Mouse (Mus musculus): ENCODE measurements at regions not wholly inside any gene's neighbourhood (a gene's known extent, or its start where the extent isn't known, plus 50 kb on each side); places are given as distances from the start of the nearest gene placed in this dataset.

GRCm38 (mm10) chr8:101956832-101957231 is 828.6 kb downstream of the Cdh11 start:
- ATAC-seq (ENCODE audit: low FRiP score, low read depth) (no peak), DNase-seq (ENCODE audit: low spot score) (no peak)
- no peaks in the 10 kb centered on the region for H3K4me1 ChIP-seq (ENCODE audit: control insufficient read depth, insufficient read depth, low read length)
- H3K27ac ChIP-seq (replicated peaks; ENCODE audit: low read depth, low read length) = no peak overlapping the region
- 89% methylated on average over 2 of the region's 2 CpGs for WGBS
- H3K4me2 ChIP-seq (replicated peaks; ENCODE audit: low read depth, low read length, severe bottlenecking) = no peak overlapping the region
- H3K9ac ChIP-seq (ENCODE audit: low read depth, low read length, severe bottlenecking) = no peak overlapping the region
- no peak for TF ChIP-seq POLR2A (IDR thresholded peaks at IDR 0.05; ENCODE audit: borderline replicate concordance, extremely low read depth, insufficient read depth, insufficient read length)
- no peaks in the 10 kb centered on the region for H3K9me3 ChIP-seq (ENCODE audit: control insufficient read depth, low read length)
- no peak overlapping the region for H3K4me3 ChIP-seq (replicated peaks; ENCODE audit: low read length)
- H3K36me3 ChIP-seq (ENCODE audit: control insufficient read depth, insufficient read depth, low read length) = no peaks in the 10 kb centered on the region
- no peaks in the 10 kb centered on the region for H3K27me3 ChIP-seq (ENCODE audit: control insufficient read depth, insufficient read depth, low read length)

GRCm38 (mm10) chr8:101950599-101950998 is 834.8 kb downstream of the Cdh11 start:
- 54% methylated on average over 2 of the region's 2 CpGs for WGBS
- Histone ChIP-seq H3K9me3 (ENCODE audit: control insufficient read depth, low read length) (no peaks in the 10 kb centered on the region), H3K4me2 (replicated peaks; ENCODE audit: low read depth, low read length, severe bottlenecking) (no peak overlapping the region), H3K4me3 (replicated peaks; ENCODE audit: low read length) (no peak overlapping the region), H3K27ac (replicated peaks; ENCODE audit: low read depth, low read length) (no peak overlapping the region), H3K4me1 (ENCODE audit: control insufficient read depth, insufficient read depth, low read length) (no peaks in the 10 kb centered on the region), H3K36me3 (ENCODE audit: control insufficient read depth, insufficient read depth, low read length) (no peaks in the 10 kb centered on the region), H3K27me3 (ENCODE audit: control insufficient read depth, insufficient read depth, low read length) (no peaks in the 10 kb centered on the region), H3K9ac (ENCODE audit: low read depth, low read length, severe bottlenecking) (no peak overlapping the region)
- ATAC-seq (ENCODE audit: low FRiP score, low read depth) (no peak), DNase-seq (ENCODE audit: low spot score) (peak; percentile 30)
- TF ChIP-seq POLR2A (IDR thresholded peaks at IDR 0.05; ENCODE audit: borderline replicate concordance, extremely low read depth, insufficient read depth, insufficient read length) = no peak

- TF ChIP-seq POLR2A (IDR thresholded peaks at IDR 0.05; ENCODE audit: borderline replicate concordance, extremely low read depth, insufficient read depth, insufficient read length) = no peak
- Histone ChIP-seq H3K4me2 (replicated peaks; ENCODE audit: low read depth, low read length, severe bottlenecking) (no peak overlapping the region), H3K27me3 (ENCODE audit: control insufficient read depth, insufficient read depth, low read length) (no peaks in the 10 kb centered on the region), H3K27ac (replicated peaks; ENCODE audit: low read depth, low read length) (no peak overlapping the region), H3K9me3 (ENCODE audit: control insufficient read depth, low read length) (no peaks in the 10 kb centered on the region), H3K36me3 (ENCODE audit: control insufficient read depth, insufficient read depth, low read length) (no peaks in the 10 kb centered on the region), H3K4me1 (ENCODE audit: control insufficient read depth, insufficient read depth, low read length) (no peaks in the 10 kb centered on the region), H3K9ac (ENCODE audit: low read depth, low read length, severe bottlenecking) (no peak overlapping the region), H3K4me3 (replicated peaks; ENCODE audit: low read length) (no peak overlapping the region)
- ATAC-seq (ENCODE audit: low FRiP score, low read depth) (no peak), DNase-seq (ENCODE audit: low spot score) (no peak)
- 80% methylated on average over 2 of the region's 2 CpGs for WGBS
Observed at GRCm38 (mm10) chr8:101937859-101938258, 847.6 kb downstream of the Cdh11 start.

GRCm38 (mm10) chr8:101913665-101914064 is 871.8 kb downstream of the Cdh11 start:
- Histone ChIP-seq H3K36me3 (ENCODE audit: control insufficient read depth, insufficient read depth, low read length) (no peaks in the 10 kb centered on the region), H3K4me3 (replicated peaks; ENCODE audit: low read length) (no peak overlapping the region), H3K4me1 (ENCODE audit: control insufficient read depth, insufficient read depth, low read length) (no peaks in the 10 kb centered on the region), H3K27me3 (ENCODE audit: control insufficient read depth, insufficient read depth, low read length) (no peaks in the 10 kb centered on the region), H3K27ac (replicated peaks; ENCODE audit: low read depth, low read length) (no peak overlapping the region), H3K9me3 (ENCODE audit: control insufficient read depth, low read length) (no peaks in the 10 kb centered on the region), H3K4me2 (replicated peaks; ENCODE audit: low read depth, low read length, severe bottlenecking) (no peak overlapping the region), H3K9ac (ENCODE audit: low read depth, low read length, severe bottlenecking) (no peak overlapping the region)
- WGBS = 97% methylated on average over 1 of the region's 1 CpGs
- DNase-seq (ENCODE audit: low spot score) = no peak
- ATAC-seq (ENCODE audit: low FRiP score, low read depth) = no peak
- no peak for TF ChIP-seq POLR2A (IDR thresholded peaks at IDR 0.05; ENCODE audit: borderline replicate concordance, extremely low read depth, insufficient read depth, insufficient read length)
